Mouse (Mus musculus): Measurements from ENCODE around the gene Klhl3.

Klhl3 gene

DNA sequence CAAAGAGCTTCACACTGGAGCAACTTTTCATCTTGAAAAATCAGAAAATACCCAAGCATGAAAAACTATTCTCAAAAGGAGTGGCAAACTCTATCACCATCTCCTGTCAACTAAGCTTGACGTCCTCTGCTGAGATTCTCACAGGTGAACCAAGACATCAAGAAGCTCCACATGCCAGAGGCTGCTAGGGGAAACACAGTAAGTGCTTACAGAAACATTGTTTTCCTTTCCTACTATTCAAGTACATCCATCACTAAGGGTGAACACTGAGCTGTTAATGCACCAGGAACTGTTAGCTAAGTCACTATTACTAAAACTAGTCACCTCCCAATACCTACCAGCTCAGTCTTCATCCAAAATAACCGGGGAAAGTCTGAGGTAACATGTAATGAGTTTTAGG is 11.6 kb upstream of the Klhl3 start:
- no peak for DNase-seq (ENCODE audit: low spot score)

GRCm38 (mm10) chr13:58124278-58124677 is 10.9 kb upstream of the Klhl3 start:
- no peak for DNase-seq (ENCODE audit: low spot score)

DNA sequence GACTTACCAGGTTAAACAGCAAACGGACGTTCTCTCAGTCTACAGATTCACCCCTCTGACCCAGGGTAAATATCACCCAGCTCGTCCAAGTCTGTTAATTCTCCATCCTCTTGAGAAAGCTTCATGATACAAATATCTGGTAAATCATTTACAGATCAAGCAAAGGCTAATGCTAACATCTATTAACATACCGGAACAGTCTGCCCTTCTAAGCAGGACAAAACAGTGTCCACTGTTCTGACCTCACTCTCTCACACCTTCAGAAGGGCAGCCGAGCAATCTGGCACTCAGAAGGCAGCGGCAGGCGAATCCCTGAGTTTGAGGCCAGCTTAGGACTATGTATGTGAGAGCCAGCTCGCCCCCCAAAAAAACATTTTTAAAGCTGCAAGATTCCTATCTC is 10.0 kb upstream of the Klhl3 start:
- DNase-seq (ENCODE audit: low spot score), result no peak

DNA sequence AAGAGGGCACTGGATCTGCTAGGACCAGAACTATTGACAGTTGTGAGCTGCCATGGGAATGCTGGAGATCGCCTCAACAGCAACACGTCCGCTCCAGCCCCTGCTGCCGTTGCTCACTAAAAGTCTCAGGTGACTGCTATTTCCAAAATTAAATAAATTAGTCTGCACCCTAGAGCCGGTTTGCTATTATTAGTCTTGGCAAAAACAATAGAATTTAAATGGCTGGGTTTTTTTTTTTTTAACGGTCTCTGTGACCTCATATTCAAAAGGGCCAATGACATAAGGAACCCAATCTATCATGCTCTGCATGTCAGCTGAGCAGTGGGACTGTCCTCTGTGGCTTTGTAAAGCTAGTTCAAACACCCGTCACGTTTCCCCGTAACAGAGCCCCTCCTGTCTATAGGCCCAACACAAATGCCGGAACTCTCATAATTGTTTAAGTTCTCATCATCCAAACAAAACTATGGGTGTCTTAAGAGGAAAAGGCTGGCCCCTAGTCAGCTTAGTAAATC is 9.4 kb upstream of the Klhl3 start:
- DNase-seq (ENCODE audit: low spot score), result no peak

DNA sequence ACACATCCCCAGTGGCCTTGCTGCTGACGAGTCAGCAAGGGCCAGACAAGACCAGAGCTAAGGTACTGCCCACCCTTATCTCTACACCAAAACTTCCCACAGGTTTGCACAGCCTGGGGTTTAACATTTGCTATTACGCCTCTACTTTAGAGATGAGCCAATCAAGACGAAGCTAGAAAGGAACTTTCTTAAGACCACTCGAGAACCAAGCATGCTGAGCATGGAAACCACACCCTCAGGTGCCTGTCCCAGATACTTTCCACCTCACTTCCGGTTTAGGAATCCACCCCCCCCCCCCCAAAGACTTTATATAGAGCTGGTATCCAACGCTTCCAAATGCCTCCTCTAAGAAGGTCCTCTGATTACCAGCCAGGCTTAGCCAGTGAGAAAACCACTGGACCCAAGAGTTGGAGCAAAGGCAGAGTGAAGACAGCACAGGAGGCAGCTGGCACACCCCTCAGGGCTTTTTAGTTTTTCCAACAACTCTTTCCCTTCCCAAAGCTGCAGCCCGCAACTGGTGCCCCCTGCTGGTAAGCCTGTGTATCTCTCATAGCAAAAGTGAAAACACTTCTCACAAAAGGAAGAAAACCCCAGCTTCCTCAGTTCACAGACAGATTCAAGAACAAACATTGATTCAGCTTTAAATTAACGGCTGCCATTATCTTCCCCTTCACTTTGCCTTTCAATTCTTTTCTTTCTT is 4.1 kb upstream of the Klhl3 start:
- no peak for DNase-seq (ENCODE audit: low spot score)

GRCm38 (mm10) chr13:58116801-58117200 is 3.4 kb upstream of the Klhl3 start:
- DNase-seq (ENCODE audit: low spot score), result no peak

GRCm38 (mm10) chr13:58115227-58115626 is 1.8 kb upstream of the Klhl3 start:
- DNase-seq (ENCODE audit: low spot score), result no peak

GRCm38 (mm10) chr13:58112601-58113041 is 771 bp downstream of the Klhl3 start:
- no peak for DNase-seq (ENCODE audit: low spot score)

DNA sequence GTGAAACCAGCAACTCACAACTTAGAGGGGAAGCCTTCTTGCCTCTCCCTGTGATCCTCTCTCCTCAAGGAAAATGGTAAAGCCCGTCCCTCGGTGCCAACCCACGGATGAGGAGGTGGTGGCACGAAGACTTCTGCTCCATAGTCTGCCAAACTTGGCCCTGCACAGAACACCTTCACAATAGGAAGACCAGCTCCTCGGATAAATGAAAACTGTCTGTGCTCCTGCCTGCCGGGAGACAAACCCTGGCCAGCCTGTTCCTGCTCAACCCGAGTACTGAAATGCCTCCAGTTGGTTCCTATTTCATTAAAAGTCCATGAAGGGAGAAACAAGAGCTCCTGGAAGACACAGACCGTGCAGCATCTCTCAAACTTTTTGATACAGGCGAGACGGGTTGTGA is 1.2 kb downstream of the Klhl3 start:
- DNase-seq (ENCODE audit: low spot score), result no peak

- DNase-seq (ENCODE audit: low spot score), result no peak
Observed at GRCm38 (mm10) chr13:58111306-58111705, 2.1 kb downstream of the Klhl3 start.

GRCm38 (mm10) chr13:58090643-58091042 is 22.7 kb downstream of the Klhl3 start:
- DNase-seq (ENCODE audit: low spot score), result no peak

GRCm38 (mm10) chr13:58084396-58084795 is 29.0 kb downstream of the Klhl3 start:
- no peak for DNase-seq (ENCODE audit: low spot score)

DNA sequence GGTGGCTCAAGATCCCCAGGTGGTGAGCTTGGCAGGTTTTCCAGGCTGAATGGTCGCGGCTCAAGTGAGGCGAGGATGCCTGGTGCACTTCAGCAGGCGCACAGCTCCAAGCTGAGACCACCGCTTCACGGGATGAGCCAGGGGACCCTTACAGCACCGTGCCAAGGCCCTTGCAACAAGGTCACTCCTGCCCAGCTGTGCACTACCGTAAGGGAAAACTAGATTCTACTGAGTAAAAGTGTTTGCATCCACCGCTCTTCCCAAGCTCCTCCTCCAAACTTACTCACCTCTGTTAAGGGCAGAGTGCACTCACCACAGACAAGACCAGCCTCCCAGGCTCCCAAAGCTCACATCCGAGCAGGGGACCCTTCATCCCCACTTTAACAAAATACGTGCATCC is 29.9 kb downstream of the Klhl3 start:
- DNase-seq (ENCODE audit: low spot score), result no peak

DNA sequence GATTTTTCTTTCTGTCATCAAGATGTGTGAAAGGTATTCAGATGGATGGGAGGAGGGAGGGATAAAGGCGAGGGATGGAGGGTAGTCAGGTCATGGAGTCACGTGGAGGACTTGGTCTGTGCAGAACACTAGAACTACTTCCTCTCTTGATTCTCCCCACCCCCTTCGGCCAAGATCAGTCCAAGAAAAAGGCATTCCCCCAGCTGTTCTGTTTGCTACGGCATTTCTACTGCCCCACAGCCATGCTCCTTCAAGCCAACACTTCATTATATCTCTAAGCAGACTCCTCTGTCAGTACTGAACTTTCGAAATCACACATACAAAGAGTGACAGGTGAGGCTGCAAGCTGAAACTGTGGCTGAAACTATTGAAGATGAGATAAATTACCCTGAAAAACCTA is 30.3 kb downstream of the Klhl3 start:
- no peak for DNase-seq (ENCODE audit: low spot score)

DNA sequence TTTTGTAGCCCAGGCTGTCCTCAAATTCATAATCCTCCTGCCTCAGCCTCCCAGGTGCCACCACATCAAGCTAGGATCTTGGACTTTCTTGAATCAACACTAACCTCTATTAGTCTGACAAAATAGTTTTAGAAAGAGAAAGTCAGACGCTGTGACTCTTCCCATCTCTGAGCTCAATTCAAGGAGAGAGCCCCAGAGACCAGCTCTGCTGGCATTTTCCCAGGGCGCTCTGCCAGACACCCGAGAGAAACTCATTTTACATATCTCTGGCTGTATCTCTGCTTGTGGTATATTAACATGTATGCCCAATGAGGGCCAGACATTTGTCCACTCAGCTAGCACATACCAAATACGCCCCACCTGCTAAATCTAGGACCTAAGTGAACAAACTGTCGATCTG is 35.0 kb downstream of the Klhl3 start:
- no peak for DNase-seq (ENCODE audit: low spot score)

GRCm38 (mm10) chr13:58074881-58075280 is 38.5 kb downstream of the Klhl3 start:
- DNase-seq (ENCODE audit: low spot score), result no peak

DNA sequence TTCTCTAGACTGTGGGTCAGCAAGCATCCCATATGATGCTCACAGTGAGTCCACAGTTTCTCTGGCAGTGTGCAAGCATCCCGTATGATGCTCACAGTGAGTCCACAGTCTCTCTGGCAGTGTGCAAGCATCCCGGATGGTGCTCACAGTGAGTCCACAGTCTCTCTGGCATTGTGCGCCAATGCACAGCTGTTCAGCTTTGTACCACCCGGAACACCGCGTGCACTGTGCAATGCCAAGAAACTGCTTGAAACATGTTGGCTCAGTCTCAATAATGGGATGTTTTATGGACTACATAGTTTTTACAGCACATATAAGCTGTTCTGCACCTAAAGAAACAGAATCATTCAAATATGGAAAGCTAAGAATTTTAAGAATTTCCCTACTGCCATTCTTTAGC is 38.9 kb downstream of the Klhl3 start:
- DNase-seq (ENCODE audit: low spot score), result no peak

DNA sequence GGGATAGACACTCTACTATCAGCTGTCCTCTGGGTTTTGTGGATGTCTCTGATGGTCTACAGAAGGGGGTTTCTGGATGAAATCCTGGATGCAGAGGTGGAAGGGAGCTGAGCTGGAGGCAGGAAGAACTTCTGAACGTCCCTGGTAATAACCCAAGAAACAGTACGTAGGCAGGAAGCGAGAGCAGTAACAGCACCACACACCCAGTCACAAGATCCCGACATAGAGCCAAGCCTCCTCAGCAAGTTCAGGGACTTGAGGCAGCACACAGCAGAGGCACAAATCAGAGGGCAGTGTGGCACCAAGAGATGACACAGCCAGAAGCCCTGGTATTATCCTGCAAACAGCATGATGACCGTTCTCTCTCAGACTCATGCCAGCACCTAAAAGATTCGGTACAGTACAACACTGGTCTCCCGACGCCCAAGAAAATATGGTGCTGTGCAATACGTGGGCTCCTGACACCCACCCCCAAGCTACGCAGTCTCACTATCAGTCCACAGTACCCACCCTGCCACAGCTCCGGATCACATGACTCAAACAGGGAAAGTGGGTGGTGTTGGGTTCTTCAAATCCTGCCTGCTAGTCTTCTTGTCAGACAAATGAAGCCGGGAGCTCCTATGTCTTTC is 40.0 kb downstream of the Klhl3 start:
- no peak for DNase-seq (ENCODE audit: low spot score)

- DNase-seq (ENCODE audit: low spot score), result no peak
Observed at GRCm38 (mm10) chr13:58071209-58071608, 42.2 kb downstream of the Klhl3 start.

GRCm38 (mm10) chr13:58070504-58070903 is 42.9 kb downstream of the Klhl3 start:
- DNase-seq (ENCODE audit: low spot score), result no peak

DNA sequence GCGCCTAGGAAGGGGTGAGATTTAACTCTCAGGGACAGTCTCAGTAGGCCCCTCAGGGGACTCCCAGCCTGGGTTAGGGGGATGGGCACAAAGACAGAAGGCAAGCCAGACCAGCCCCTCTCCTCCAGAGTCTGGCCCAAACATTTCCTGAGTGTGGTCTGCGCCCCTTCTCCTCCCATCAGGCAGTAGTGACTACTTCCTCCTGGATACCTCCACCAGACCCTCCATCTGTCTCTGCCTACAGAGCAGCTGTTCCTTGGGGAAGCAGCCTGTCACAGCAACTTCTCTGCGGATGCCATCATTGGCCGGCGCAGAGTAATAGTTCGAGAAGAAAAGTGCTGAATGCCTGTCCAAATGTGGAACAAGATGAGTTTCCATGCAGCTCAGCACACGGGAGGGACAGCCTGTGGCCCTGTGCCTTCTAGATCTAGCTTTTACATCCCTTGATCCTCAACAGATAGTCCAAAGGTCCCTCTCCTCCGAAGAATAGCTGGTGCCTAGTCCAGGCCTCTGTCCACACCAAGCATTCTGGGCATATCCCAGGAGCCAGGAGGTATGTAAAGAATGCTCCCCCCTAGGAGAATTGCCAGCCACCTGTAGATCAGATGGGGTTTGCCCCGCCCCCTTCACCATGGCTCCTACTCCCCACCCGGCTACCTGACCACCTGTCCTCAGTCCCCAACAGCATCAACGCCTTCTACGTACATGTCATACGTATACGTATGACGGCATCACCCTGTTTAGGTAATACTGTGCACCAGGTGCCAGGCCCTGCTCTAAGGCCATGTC is 44.8 kb downstream of the Klhl3 start:
- no peak for DNase-seq (ENCODE audit: low spot score)

DNA sequence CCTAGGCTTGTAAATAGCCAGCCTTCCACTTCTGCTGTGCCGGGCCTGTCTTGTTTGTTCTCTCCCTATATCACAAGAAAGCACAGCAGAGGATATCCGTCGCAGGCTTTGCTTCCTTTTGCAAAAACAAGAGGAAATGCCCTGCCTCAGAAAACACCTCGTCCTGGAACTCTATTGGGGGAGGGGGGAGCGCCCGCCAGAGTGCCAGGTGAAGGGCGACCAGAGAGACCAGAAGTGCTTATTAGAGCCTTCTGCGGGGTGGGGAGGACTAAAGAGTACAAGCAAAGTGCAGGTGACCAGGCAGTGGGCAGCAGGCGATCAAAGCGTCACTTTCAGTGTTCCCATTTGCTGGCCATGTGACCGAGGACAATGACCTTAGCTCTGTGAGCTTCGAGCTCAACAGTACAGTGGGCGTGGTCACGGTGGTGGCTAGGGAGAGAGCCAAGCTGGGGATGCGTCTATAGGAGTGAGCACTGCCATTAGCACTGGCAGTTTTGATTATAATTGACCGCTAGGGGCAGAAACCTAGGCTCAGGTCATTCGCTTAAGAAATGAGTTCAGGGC is 45.8 kb downstream of the Klhl3 start:
- no peak for DNase-seq (ENCODE audit: low spot score)
